20 mouse cellular contexts compared by ENCODE assay signal in the genomic region with DNA sequence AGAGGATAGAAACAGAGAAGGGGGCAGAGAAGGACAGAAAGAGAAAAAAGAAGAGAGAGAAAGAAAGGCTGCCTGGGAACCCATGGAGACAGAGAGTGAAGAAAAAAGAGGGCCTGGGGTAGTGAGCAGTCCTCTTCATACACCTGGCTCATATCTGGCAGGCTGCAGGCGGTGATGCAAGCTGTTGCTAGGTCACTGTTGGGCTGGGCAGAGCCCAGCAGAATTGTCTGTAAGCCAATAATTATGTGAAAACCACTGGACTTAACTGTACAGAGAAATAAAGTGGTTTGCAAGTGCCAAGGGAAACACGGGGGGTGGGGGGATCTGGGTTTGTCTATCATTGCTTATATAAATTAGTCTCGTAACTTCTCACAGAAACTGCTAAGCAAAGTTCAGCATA.
DNase-seq lines count a peak whose midpoint lies in the region; ATAC-seq and TF ChIP-seq lines count a peak whose summit lies in the region.
"Had no signal": no experiment of that assay in that cellular context is flagged by ENCODE, and none has a peak within 500 bp of the region (broad histone marks: within the 10 kb centered on the region; RNA-seq: fewer than 3 reads in every experiment).

No protein-coding gene starts in this region.

- H3K27me3 ChIP-seq in heart, embryonic 12.5 days (replicated peaks), result no peaks in the 10 kb centered on the region
- no peaks in the 10 kb centered on the region for H3K27me3 ChIP-seq in liver, embryonic 11.5 days (replicated peaks; ENCODE audit: control insufficient read depth, insufficient read depth, low read length)
- H3K27me3 ChIP-seq in limb, embryonic 14.5 days (ENCODE audit: control insufficient read depth, insufficient read depth, low read length), result no peaks in the 10 kb centered on the region
- H3K27me3 ChIP-seq: forebrain, embryonic 15.5 days; heart, embryonic 15.5 days; hindbrain, embryonic 13.5 days had no signal

- H3K36me3 ChIP-seq in heart, embryonic 12.5 days, result no peaks in the 10 kb centered on the region
- no peaks in the 10 kb centered on the region for H3K36me3 ChIP-seq in liver, embryonic 11.5 days (ENCODE audit: control insufficient read depth, insufficient read depth, low read length)
- H3K36me3 ChIP-seq in limb, embryonic 14.5 days (ENCODE audit: control insufficient read depth, insufficient read depth, low read length), result no peaks in the 10 kb centered on the region
- H3K36me3 ChIP-seq: forebrain, embryonic 15.5 days; G1E; heart, embryonic 15.5 days; hindbrain, embryonic 13.5 days had no signal

- 0 out of 2 replicates have a peak overlapping the region, but pooled peaks have one; percentile 23 for H3K27ac ChIP-seq in heart, embryonic 12.5 days (ENCODE audit: poor library complexity, severe bottlenecking)
- no peak overlapping the region for H3K27ac ChIP-seq in liver, embryonic 11.5 days (ENCODE audit: low read depth, low read length)
- no peak overlapping the region for H3K27ac ChIP-seq in limb, embryonic 14.5 days (replicated peaks; ENCODE audit: low read depth, low read length)
- H3K27ac ChIP-seq: forebrain, embryonic 15.5 days; heart, embryonic 15.5 days; hindbrain, embryonic 13.5 days; hindbrain, postnatal 0 days had no signal

- 0 out of 2 replicates have a peak, but pooled peaks cover 4% of the 10 kb centered on the region for H3K4me1 ChIP-seq in heart, embryonic 12.5 days (replicated peaks)
- H3K4me1 ChIP-seq in liver, embryonic 11.5 days (replicated peaks; ENCODE audit: control insufficient read depth, insufficient read depth, low read length), result no peaks in the 10 kb centered on the region
- H3K4me1 ChIP-seq in limb, embryonic 14.5 days (ENCODE audit: control insufficient read depth, insufficient read depth, low read length), result peaks cover 7% of the 10 kb centered on the region
- H3K4me1 ChIP-seq: forebrain, embryonic 15.5 days; heart, embryonic 15.5 days; hindbrain, embryonic 13.5 days had no signal

- no peaks in the 10 kb centered on the region for H3K9me3 ChIP-seq in heart, embryonic 12.5 days (replicated peaks)
- H3K9me3 ChIP-seq in liver, embryonic 11.5 days (ENCODE audit: control insufficient read depth, low read length), result no peaks in the 10 kb centered on the region
- H3K9me3 ChIP-seq in limb, embryonic 14.5 days (ENCODE audit: control insufficient read depth, low read length), result no peaks in the 10 kb centered on the region
- H3K9me3 ChIP-seq: forebrain, embryonic 15.5 days; G1E; heart, embryonic 15.5 days; hindbrain, embryonic 13.5 days had no signal

- ATAC-seq in heart, embryonic 12.5 days (ENCODE audit: insufficient number of reproducible peaks, low FRiP score), result no peak
- ATAC-seq in liver, embryonic 11.5 days (replicated peaks; ENCODE audit: low FRiP score), result no peak
- peak; percentile 63 for ATAC-seq in limb, embryonic 14.5 days (ENCODE audit: low FRiP score, low read depth)
- ATAC-seq: CD4-positive, CD25-positive, alpha-beta regulatory T cell, adult 4 months; forebrain, embryonic 15.5 days; hindbrain, postnatal 0 days had no signal

- WGBS in heart, embryonic 12.5 days, result 60% methylated on average over 3 of the region's 3 CpGs
- 81% methylated on average over 3 of the region's 3 CpGs for WGBS in liver, embryonic 11.5 days
- 37% methylated on average over 3 of the region's 3 CpGs for WGBS in limb, embryonic 14.5 days

- H3K9ac ChIP-seq in heart, embryonic 12.5 days, result no peak overlapping the region
- H3K9ac ChIP-seq in liver, embryonic 11.5 days (ENCODE audit: low read depth, low read length), result no peak overlapping the region
- no peak overlapping the region for H3K9ac ChIP-seq in limb, embryonic 14.5 days (ENCODE audit: low read depth, low read length, severe bottlenecking)
- H3K9ac ChIP-seq: forebrain, embryonic 15.5 days; heart, embryonic 15.5 days; hindbrain, embryonic 13.5 days had no signal

- DNase-seq in adrenal gland, postnatal 10 days, result peak; percentile 6
- DNase-seq in adrenal gland, postnatal 36 days, result no peak
- DNase-seq in heart, adult 8-10 months (ENCODE audit: low spot score), result no peak
- DNase-seq in liver, result peak; percentile 2
- no peak for DNase-seq in liver, embryonic 11.5 days (ENCODE audit: low spot score)
- DNase-seq in limb, embryonic 14.5 days (ENCODE audit: low spot score), result no peak
- DNase-seq: adrenal gland, postnatal 25 days; B cell, adult 2 months; cerebellum, adult 2 months; cerebellum, postnatal 10 days; gastrocnemius, postnatal 36 days; heart, adult 18-20 months; heart, postnatal 14 days had no signal

- H3K4me3 ChIP-seq in heart, embryonic 12.5 days, result no peak overlapping the region
- H3K4me3 ChIP-seq in liver, embryonic 11.5 days (ENCODE audit: low read depth, low read length), result no peak overlapping the region
- no peak overlapping the region for H3K4me3 ChIP-seq in limb, embryonic 14.5 days (replicated peaks; ENCODE audit: low read length)
- H3K4me3 ChIP-seq: forebrain, embryonic 15.5 days; heart, embryonic 15.5 days; hindbrain, embryonic 13.5 days had no signal

- H3K4me2 ChIP-seq in heart, embryonic 12.5 days, result no peak overlapping the region
- H3K4me2 ChIP-seq in liver, embryonic 11.5 days, result no peak overlapping the region
- H3K4me2 ChIP-seq in limb, embryonic 14.5 days (replicated peaks; ENCODE audit: low read depth, low read length, severe bottlenecking), result no peak overlapping the region
- H3K4me2 ChIP-seq: forebrain, embryonic 15.5 days; heart, embryonic 15.5 days; hindbrain, embryonic 13.5 days had no signal

- TF ChIP-seq POLR2A in limb, embryonic 14.5 days (IDR thresholded peaks at IDR 0.05; ENCODE audit: borderline replicate concordance, extremely low read depth, insufficient read depth, insufficient read length), result no peak

Comparison
In these comparisons a context has a peak if more than half of its experiments do, and no peak if none do; other contexts are left out.
1. DNase-seq: peak in adrenal gland, postnatal 10 days (single experiment) and liver (single experiment); none in adrenal gland, postnatal 36 days (0 of 2), heart, adult 8-10 months (single experiment), liver, embryonic 11.5 days (single experiment) and limb, embryonic 14.5 days (single experiment).